In genomic region chr9:30480464-30480863, GRCm38 (mm10) we compare ENCODE assay signal across 8 mouse cellular contexts. TPM values are rescaled to one million over a fixed set of nuclear protein-coding genes. Genes with fewer than 3 reads are reported as not detected.
DNase-seq lines count a peak whose midpoint lies in the region; ATAC-seq and TF ChIP-seq lines count a peak whose summit lies in the region.

No protein-coding gene starts in this region.

- no peak for TF ChIP-seq EP300 in liver, postnatal 0 days (IDR thresholded peaks at IDR 0.05; ENCODE audit: low read depth)

- no peaks in the 10 kb centered on the region for H3K27me3 ChIP-seq in forebrain, embryonic 14.5 days (replicated peaks; ENCODE audit: control insufficient read depth, insufficient read depth, low read length)
- H3K27me3 ChIP-seq in liver, postnatal 0 days (ENCODE audit: insufficient read depth, low read length), result no peaks in the 10 kb centered on the region

- 2% methylated on average over 6 of the region's 6 CpGs for WGBS in forebrain, embryonic 14.5 days
- under 1% methylated on average over 6 of the region's 6 CpGs for WGBS in large intestine, adult 2 months
- 2% methylated on average over 6 of the region's 6 CpGs for WGBS in liver, postnatal 0 days (ENCODE audit: insufficient replicate concordance)

- H3K4me3 ChIP-seq in forebrain, embryonic 14.5 days (ENCODE audit: low read depth, low read length), result no peak overlapping the region
- H3K4me3 ChIP-seq in liver, postnatal 0 days (ENCODE audit: low read depth, low read length), result no peak overlapping the region

- peak; percentile 100 for TF ChIP-seq CTCF in liver, postnatal 0 days (IDR thresholded peaks at IDR 0.05; ENCODE audit: low read depth)

- no peak overlapping the region for H3K27ac ChIP-seq in forebrain, embryonic 14.5 days (ENCODE audit: low read depth, low read length)
- no peak overlapping the region for H3K27ac ChIP-seq in liver, postnatal 0 days (ENCODE audit: low read depth)

- no peak overlapping the region for H3K9ac ChIP-seq in forebrain, embryonic 14.5 days (ENCODE audit: low read length)
- H3K9ac ChIP-seq in liver, postnatal 0 days (replicated peaks), result no peak overlapping the region

- no peaks in the 10 kb centered on the region for H3K36me3 ChIP-seq in forebrain, embryonic 14.5 days (ENCODE audit: control insufficient read depth, insufficient read depth, low read length)
- H3K36me3 ChIP-seq in liver, postnatal 0 days (replicated peaks; ENCODE audit: insufficient read depth, low read length), result no peaks in the 10 kb centered on the region

- no peak overlapping the region for H3K4me2 ChIP-seq in forebrain, embryonic 14.5 days (ENCODE audit: low read length)
- H3K4me2 ChIP-seq in liver, postnatal 0 days (ENCODE audit: low read depth, low read length), result no peak overlapping the region

- intact Hi-C loops in heart, postnatal 14 days (cut with DNase I), result loop anchor here (1.0 to 5.0 kb wide), 5 partner anchors 32 to 602 kb away; no protein-coding TSS in a partner anchor

- DNase-seq in ES-CJ7 (ENCODE audit: low read depth, low spot score), result peak; percentile 95
- peak; percentile 86 for DNase-seq in cerebellum, adult 11 months
- peak; percentile 99 for DNase-seq in forebrain, embryonic 14.5 days (ENCODE audit: low spot score)
- DNase-seq in heart, postnatal 14 days, result peak; percentile 94 to 98
- peak; percentile 98 for DNase-seq in large intestine, adult 2 months (ENCODE audit: low read depth, low spot score)
- peak; percentile 90 for DNase-seq in liver, postnatal 0 days
- DNase-seq in testis, postnatal 14 days (ENCODE audit: low spot score), result peak; percentile 79

- peak; percentile 95 for ATAC-seq in forebrain, embryonic 14.5 days
- ATAC-seq in liver, postnatal 0 days, result peak; percentile 76
- ATAC-seq in neutrophil, adult 5-6 weeks (ENCODE audit: extremely low read depth, insufficient number of reproducible peaks, low FRiP score, poor library complexity, severe bottlenecking), result peak; percentile 84; the same call in 1 of the 2 replicates

- no peaks in the 10 kb centered on the region for H3K4me1 ChIP-seq in forebrain, embryonic 14.5 days (ENCODE audit: control insufficient read depth, insufficient read depth, low read length)
- H3K4me1 ChIP-seq in liver, postnatal 0 days (ENCODE audit: insufficient read depth), result no peaks in the 10 kb centered on the region

- H3K9me3 ChIP-seq in forebrain, embryonic 14.5 days (replicated peaks; ENCODE audit: control insufficient read depth, low read length), result no peaks in the 10 kb centered on the region
- H3K9me3 ChIP-seq in liver, postnatal 0 days (ENCODE audit: low read length), result no peaks in the 10 kb centered on the region

RNA-seq across cellular contexts. Expression of gene Snx19, which starts 53.6 kb away (rescaled TPM):
- 16.3 and 19.5 TPM in 2 replicates for polyA plus RNA-seq in forebrain, embryonic 14.5 days (2014; fragmentation: Nextera tagmentation; extraction: Ambion mirVana)
- total RNA-seq in heart, postnatal 14 days (2021), result 10 to 100 TPM; 24.6 to 26.9 TPM
- 9.8 and 13.7 TPM in 2 replicates for polyA plus RNA-seq in large intestine, adult 2 months (2012; rRNA removed)
- 3.7 and 4.2 TPM in 2 replicates for polyA plus RNA-seq in liver, postnatal 0 days (2015; fragmentation: Nextera tagmentation; extraction: Ambion mirVana)
- total RNA-seq in neutrophil, adult 5-6 weeks (2017), result 16.1 and 17.8 TPM in 2 replicates
